Mouse (Mus musculus) left cerebral cortex, postnatal 14 days (tissue): ENCODE results near the gene Twf2. TPM values are rescaled to one million over a fixed set of nuclear protein-coding genes. Genes with fewer than 3 reads are reported as not detected.
"Not testable (repeated sequence)": the region's sequence is repeated elsewhere in the genome, so short reads cannot be mapped to it uniquely, and the experiment has no call there.

Experiments
- DNase-seq, 2 experiments: peaks; one replicate each; pipeline ENCODE4 v3.0.0; 2021 to 2022; ENCODE audit warnings: low spot score in 2 of 2, mixed read lengths in 1 of 2
- intact Hi-C: fragments of 180-260 bp; cut with DNase I; formaldehyde crosslinking; loops from one replicate; pipeline ENCODE4 v1.15.1; 2025
- long read RNA-seq, 2 experiments: library from polyadenylated mRNA; stranded (forward); transcript quantifications; one replicate each; pipeline ENCODE4 v2.0.0; 2021
- total RNA-seq, 2 experiments: library from RNA; stranded (reverse); gene quantifications; 2 replicates each; pipeline ENCODE4 v1.2.3; 2021

Gene Twf2
- 10 to 100 TPM; 61.6 to 64.0 TPM for total RNA-seq
- long read RNA-seq, experiment 1, transcript Twf2-201 (9 exons, 1,596 nt) = major isoform, 87 of 95 reads
- long read RNA-seq, experiment 1, partial matches to known transcripts = 2 of 95 reads
- long read RNA-seq, experiment 1, other reads (novel, unspliced or antisense) = 5 of 95 reads
- long read RNA-seq, experiment 2, transcript Twf2-201 (9 exons, 1,596 nt) = major isoform, 59 of 72 reads
- long read RNA-seq, experiment 2, partial matches to known transcripts = 2 of 72 reads
- long read RNA-seq, experiment 2, other reads (novel, unspliced or antisense) = 11 of 72 reads

GRCm38 (mm10) chr9:106202819-106203636, at the start of gene Twf2:
Gene Twf2, plus strand, starts transcription at chr9:106203108.
- peak; percentile 87 to 93 for DNase-seq
- intact Hi-C loops = loop anchor here (10.0 kb wide), 1 partner anchor 222 kb away; the partner anchor contains the start of gene Rpl29

- DNase-seq = no peak
- intact Hi-C loops = no loop called here
These were observed 48.8 kb upstream of the Twf2 start for GRCm38 (mm10) chr9:106154106-106154505.

- DNase-seq = peak; percentile 64 to 74
- intact Hi-C loops = no loop called here
These were observed 46.5 kb upstream of the Twf2 start for GRCm38 (mm10) chr9:106156419-106156818.

- no peak for DNase-seq
- intact Hi-C loops = no loop called here
These were observed 45.8 kb upstream of the Twf2 start for GRCm38 (mm10) chr9:106156921-106157622.

GRCm38 (mm10) chr9:106157623-106157925, 45.3 kb upstream of the Twf2 start:
- intact Hi-C loops = no loop called here
- DNase-seq = no peak

- DNase-seq = no peak
- intact Hi-C loops = no loop called here
These were observed 44.8 kb upstream of the Twf2 start, which contains the start of gene Glyctk for GRCm38 (mm10) chr9:106158037-106158491. Gene Glyctk, minus strand, starts transcription at chr9:106158138.

GRCm38 (mm10) chr9:106159237-106159636, 43.7 kb upstream of the Twf2 start:
- intact Hi-C loops = no loop called here
- no peak for DNase-seq

- intact Hi-C loops = no loop called here
- peak; percentile 93 to 96 for DNase-seq
These were observed 43.1 kb upstream of the Twf2 start for GRCm38 (mm10) chr9:106159784-106160301.

- intact Hi-C loops = no loop called here
- DNase-seq = no peak
These were observed 42.5 kb upstream of the Twf2 start for GRCm38 (mm10) chr9:106160426-106160825.

GRCm38 (mm10) chr9:106166709-106167108, 36.2 kb upstream of the Twf2 start:
- intact Hi-C loops = no loop called here
- DNase-seq = no peak

- intact Hi-C loops = no loop called here
- DNase-seq = no peak
These were observed 35.7 kb upstream of the Twf2 start for GRCm38 (mm10) chr9:106167241-106167640.

- intact Hi-C loops = no loop called here
- no peak for DNase-seq
These were observed 35.2 kb upstream of the Twf2 start for GRCm38 (mm10) chr9:106167703-106168102.

- DNase-seq, intact Hi-C loops: not testable (repeated sequence)
These were observed 33.9 kb upstream of the Twf2 start for GRCm38 (mm10) chr9:106169006-106169405.

GRCm38 (mm10) chr9:106169917-106170316, 33.0 kb upstream of the Twf2 start:
- no peak for DNase-seq
- intact Hi-C loops = loop anchor here (5.0 kb wide), 1 partner anchor 42 kb away; no protein-coding TSS in a partner anchor

- intact Hi-C loops = loop anchor here (5.0 kb wide), 1 partner anchor 42 kb away; no protein-coding TSS in a partner anchor
- DNase-seq = peak; percentile 88 to 89
These were observed 32.2 kb upstream of the Twf2 start, which contains the start of gene Wdr82 for GRCm38 (mm10) chr9:106170556-106171345. Gene Wdr82, plus strand, starts transcription at chr9:106170928.

- intact Hi-C loops = loop anchor here (2.0 to 5.0 kb wide), 2 partner anchors 15 to 41 kb away; no protein-coding TSS in a partner anchor
- peak; percentile 41 to 66 for DNase-seq
These were observed 31.4 kb upstream of the Twf2 start for GRCm38 (mm10) chr9:106171346-106172158.

GRCm38 (mm10) chr9:106172527-106172926, 30.4 kb upstream of the Twf2 start:
- no peak for DNase-seq
- intact Hi-C loops = loop anchor here (2.0 to 5.0 kb wide), 2 partner anchors 14 to 40 kb away; no protein-coding TSS in a partner anchor

- DNase-seq = no peak
- intact Hi-C loops = loop anchor here (2.0 to 5.0 kb wide), 2 partner anchors 13 to 39 kb away; no protein-coding TSS in a partner anchor
These were observed 29.5 kb upstream of the Twf2 start for GRCm38 (mm10) chr9:106173363-106173762.
